Mouse (Mus musculus) lung, adult 18-20 months (tissue): ENCODE data around the gene Ctdspl.

Source experiments
- DNase-seq, 2 experiments: peaks; one replicate each; pipeline ENCODE4 v3.0.0; 2022; ENCODE audit warnings: mixed read lengths in 2 of 2

Gene Ctdspl

DNA sequence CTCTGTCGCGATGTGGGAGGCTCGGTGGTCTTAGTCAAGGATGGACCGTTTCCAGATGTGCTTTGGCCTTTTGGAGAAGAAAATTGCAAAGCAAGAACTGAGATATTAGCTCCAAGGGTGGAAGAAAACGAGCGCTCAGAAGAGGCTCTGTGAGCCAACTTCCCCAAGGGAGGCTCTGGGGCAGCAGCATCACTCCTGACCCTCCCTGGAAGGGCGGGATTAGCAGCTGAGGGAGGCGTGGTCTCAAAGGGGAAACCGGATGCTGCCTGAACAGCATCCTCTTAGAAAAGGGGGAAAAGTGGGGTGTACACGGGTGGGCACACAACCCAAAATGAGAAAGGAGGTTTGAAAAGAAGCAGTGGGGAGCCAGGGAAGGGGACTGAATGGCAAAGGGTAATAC lies 23.8 kb downstream of the Ctdspl start:
- peak in 1 of 2 experiments; percentile 32 for DNase-seq

GRCm38 (mm10) chr9:118950751-118951150 lies 24.5 kb downstream of the Ctdspl start:
- DNase-seq = no peak

- DNase-seq = no peak
Measured at GRCm38 (mm10) chr9:118951381-118951780, 25.1 kb downstream of the Ctdspl start.

GRCm38 (mm10) chr9:118952180-118952579 lies 25.9 kb downstream of the Ctdspl start:
- peak; percentile 86 to 89 for DNase-seq

DNA sequence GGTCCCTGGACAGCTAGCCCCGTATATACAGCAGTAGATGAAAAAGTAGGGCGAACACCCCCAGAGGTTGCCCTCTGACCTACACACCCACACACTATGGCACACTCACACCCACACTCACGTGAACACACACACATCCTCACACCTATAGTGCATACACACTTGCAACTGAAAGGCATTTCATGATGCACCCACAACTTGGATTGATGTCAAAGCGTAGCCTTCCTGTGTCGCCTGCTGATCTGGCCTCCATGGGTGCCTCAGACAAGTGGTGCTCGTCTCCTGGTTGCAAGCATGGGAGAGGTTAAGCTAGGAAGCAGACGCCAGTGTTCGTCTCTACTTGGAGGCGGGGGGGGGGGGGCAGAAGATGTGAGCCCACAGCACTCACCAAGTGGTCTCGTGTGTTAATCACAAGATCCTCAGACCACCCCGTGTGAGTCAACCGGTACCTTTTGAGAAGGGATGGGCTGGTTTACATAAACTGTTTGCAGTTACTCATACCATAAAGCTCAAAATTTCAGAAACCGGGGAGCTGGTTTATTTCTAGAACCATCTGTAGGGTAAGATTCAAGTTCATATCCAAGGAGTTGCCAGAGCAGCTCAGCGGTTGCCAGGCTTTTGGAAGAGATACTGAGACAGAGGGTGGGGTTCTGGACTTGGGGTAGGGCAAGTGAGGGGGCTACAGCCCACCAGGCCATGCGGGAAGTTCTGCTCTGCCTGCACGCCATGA lies 27.4 kb downstream of the Ctdspl start:
- no peak for DNase-seq

GRCm38 (mm10) chr9:118958802-118959201 lies 32.5 kb downstream of the Ctdspl start:
- peak in 1 of 2 experiments; percentile 60 for DNase-seq

DNA sequence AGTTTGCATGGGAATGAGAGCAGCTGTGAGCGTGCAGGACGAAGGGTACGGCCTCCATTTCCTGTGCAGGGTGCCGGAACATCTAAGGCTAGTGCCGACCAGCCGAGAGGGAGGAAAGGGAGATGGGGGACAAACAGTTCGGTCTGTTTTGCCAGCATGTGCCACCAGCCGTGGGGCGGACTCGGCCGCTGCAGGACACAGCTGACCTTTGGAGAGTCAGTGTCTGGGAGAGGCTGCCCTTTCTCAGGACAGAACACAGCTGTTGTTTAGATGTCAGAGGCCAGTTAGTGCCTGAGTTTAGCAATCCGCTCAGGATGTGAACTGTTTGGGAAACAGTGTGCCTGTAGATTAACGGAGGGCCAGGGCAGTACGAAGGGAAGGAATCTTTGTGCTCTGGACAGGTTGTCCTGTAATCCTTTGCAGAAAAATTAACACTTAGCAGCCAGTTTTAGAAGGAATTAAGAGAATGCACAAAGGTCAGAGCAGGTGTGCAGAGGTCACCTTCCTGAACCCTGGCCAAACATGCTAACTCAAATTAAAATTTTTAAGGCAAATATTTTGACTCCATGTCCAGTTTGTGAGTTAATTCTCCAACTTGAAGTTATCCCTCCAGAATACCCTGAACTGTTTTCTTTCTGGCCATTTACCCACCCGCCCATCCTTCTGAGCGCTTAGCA lies 34.3 kb downstream of the Ctdspl start:
- DNase-seq = peak; percentile 75 to 83

DNA sequence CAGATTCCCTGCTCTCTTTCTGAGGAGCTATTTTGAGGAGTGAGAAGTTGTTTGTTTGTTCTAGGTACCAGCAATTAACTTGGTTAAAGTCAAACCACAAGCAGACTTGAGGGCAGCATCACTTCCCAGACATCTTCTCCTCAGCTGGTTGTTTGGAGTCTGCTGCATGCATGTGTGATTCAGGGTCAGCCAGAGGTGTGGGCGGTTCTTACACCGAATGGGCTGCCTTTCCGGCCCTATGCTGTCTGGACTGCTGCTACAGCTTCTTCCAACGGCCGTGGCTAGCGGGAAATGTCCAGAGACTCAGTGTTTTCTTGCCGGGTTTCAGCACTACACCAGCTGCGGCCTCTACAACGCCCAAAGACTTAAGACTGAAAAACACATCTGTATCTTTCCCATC lies 36.9 kb downstream of the Ctdspl start:
- DNase-seq = no peak

DNA sequence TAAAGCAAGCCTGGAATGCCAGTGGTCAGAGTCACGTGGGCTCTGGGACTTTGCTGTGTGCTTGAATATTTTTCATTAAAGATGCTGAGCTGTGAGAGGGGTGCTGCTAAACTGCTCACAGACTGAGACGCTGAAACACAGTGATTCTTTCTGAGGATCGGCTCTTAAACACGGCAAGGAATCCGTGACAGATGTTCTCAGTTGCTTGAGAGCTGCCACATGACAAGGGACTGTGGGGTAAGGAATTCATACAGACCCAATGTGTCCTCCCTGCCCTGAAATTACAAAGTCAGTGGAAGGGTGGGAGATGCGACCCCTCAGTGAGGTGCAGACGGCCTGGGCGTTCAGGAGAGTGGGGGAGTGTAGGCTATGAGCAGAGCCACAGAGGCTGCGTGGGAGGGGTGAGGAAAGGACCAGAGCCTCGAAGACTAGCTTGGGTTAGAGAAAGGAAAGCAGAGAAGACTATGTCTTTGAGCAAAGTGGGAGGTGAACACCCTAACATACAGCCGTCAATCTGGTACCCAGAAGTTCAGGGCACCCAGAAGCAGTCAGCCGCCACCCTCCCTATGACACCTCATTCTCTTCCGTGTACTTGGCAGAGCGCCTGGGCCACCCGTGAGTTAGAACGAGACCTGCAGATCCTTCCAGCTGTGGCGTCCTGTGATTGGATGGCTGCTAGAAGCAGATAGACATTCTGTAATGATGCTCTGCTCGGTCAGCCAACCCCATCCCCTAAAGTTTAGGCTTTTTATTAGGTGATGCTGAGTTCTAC lies 38.2 kb downstream of the Ctdspl start:
- no peak for DNase-seq

- no peak for DNase-seq
Measured at GRCm38 (mm10) chr9:118969810-118970209, 43.6 kb downstream of the Ctdspl start.

DNA sequence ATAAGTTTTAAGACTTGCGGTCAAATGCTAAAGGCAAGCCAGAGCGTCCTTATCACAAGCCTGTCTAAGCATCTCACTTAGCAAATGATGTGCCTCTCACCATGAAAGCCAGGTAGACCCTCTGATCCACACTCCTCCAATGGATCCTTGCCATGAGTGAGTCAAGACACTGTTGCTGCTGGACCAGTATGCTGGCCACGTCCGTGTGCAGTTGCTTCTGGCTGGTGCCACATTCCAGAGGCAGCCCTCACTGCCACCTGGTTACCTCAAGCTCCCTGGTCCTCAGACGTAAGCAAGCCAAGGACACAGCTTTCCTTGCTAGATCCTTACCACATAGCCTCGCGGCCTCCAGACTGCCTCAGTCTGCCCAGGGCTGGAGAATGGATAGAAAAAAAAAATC lies 46.8 kb downstream of the Ctdspl start:
- DNase-seq = no peak

GRCm38 (mm10) chr9:118973566-118973965 lies 47.3 kb downstream of the Ctdspl start:
- no peak for DNase-seq

DNA sequence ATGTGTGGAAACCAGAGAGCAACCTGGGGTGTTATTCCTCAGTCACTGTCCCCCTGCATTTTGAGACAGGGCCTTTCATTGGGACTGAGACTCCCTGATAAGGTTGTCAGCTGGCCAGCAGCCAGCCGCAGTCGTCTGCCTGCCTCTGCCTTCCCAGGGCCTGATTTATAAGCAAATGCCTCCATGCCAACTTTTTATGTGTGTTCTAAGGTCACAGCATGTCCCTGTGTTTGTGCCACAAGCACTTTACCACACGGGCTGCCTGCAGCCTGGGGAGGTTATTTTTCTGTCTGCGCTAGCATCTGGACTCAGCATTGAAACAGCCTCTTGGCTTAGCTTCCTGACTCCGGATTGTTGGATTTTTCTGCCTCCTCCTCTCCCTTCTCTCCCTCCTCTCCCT lies 47.9 kb downstream of the Ctdspl start:
- DNase-seq = peak in 1 of 2 experiments; percentile 57

DNA sequence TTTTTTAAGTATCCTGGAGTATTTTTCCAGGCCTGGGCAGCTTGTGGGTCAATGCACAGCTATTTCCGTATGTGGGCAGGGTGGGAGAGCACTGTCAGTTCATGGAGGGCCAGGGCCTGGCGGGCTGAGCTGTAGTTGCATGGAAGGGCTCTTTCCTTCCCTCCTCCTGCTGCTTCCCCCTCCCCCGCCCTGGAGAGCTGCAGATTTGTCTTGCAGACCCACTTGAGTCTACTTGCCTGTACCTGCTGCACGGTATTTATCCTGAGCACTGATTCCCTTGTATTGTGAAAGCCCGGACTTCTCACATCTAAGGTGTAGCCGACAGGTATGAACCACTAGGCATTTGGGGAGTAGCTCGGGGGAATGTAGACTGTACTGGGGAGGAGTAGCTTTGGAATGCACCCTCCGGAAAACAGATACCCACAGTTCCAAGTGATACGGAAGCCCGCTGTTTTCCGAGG lies 49.0 kb downstream of the Ctdspl start:
- peak in 1 of 2 experiments; percentile 71 for DNase-seq

DNA sequence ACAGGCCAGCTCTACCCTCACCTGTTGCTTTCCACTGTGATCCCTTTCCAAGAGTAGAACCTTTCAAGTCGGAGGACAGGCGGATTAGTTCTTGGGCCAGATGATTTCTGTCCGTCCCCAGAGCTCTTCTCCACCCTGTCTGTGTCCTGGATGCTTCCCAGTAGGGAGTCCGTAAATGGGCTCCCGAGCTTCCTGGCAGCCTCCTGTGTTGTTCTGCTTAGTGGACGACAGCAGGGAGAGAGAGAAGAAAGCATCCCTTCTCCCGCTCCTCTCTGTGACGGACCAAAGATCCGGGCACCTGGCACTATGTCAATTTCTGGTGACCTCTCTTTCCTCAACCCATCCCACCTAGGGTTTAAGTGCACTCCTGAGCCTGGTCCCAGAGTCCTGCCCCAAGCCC lies 49.5 kb downstream of the Ctdspl start:
- peak in 1 of 2 experiments; percentile 43 for DNase-seq

- DNase-seq = no peak
Measured at GRCm38 (mm10) chr9:118976561-118976960, 50.3 kb downstream of the Ctdspl start.

DNA sequence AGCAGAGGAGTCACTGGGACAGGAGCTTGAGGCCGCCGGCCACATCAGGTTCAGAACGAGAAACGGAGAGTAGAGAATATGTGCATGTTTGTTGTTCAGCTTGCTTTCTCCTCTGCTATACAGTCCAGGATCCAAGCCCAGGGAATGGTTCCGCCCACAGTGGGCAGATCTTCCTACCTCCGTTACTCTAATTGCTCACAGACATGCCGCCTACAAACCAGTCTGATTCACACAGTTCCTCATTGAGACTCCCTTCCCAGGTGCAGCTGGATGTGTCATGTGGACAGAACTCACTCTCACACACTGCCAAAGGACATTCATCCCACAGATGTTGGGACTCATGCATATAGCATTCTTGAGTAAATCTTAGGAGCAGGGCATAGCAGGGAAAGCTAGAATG lies 51.2 kb downstream of the Ctdspl start:
- DNase-seq = no peak

DNA sequence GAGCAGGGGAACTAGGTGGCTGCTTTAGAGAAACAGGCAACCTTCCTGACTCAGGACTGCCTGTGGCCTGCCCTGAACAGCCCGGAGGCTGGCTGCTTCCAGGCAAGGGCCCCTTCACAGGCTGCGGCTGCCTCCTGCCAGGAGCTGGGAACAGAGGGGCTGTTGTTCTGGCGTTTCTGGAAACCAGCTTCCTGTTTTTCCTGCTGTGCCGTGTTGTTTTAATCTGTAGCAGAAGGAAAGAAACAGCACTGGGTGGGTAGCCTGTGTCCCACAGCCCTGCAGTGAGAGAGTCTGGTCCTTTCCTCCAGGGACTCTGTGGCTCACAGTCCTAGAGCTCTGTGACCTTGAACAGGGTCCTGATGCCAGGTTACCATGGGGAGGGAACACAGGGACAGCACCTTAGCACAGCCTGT lies 54.2 kb downstream of the Ctdspl start:
- no peak for DNase-seq

DNA sequence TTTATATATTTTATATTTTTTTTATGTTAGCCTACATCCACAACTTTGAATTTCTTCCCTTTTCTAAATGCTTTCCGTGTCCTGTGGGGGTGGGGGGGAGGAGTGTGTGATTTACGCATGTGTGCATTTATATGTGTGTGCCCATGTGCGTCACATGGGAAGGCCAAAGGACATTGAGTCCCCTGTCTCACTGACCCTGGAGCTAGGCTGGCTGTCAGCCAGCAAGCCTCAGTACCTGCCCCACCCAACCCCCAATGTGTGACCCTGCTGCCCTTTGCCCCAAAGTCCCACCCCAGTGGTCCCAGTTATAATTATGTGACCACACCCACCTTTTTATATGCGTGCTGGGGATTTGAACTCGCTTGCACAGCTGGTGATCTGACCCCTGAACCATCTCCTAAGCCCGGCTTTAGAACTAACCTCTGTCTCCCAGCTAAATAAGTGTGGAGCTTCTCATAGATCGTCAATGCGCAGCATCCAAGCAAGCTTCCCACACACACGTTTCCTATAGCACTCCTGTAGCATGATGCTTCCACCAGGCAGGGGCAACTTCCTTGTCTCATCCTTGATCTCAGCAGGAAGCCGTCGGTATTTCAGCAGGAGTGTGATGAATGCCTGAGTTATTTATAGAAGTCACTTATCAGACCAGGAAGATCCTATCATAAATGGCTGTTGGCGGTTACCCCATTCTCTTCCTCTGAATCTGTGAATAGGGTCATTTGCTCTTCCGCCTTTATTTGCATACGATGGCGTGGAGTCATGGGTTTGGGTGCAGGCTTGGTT lies 58.6 kb downstream of the Ctdspl start:
- DNase-seq = no peak

DNA sequence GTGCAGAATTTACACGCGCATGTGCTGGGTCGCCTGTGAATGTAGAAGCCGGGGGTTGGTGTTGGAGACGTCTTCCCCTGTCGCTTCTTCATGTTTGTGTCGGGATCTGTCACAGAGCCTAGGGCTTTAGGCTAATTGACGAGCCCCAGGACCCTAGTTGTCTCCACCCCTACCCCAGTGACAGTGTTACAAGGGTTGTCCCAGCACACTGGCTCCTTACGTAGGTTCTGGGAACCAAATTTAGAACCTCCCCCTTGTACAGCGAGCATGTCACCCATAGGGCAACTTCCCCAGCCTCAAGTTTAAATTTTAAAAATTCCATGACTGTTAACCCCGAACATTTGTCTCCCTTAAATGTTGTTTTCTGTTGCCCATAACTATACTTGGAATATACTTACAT lies 60.0 kb downstream of the Ctdspl start:
- no peak for DNase-seq

GRCm38 (mm10) chr9:118988787-118989580 lies 62.7 kb downstream of the Ctdspl start:
- DNase-seq = no peak

GRCm38 (mm10) chr9:118990490-118990889 lies 64.2 kb downstream of the Ctdspl start:
- DNase-seq = no peak
